Mouse (Mus musculus) intestine, embryonic 15.5 days (tissue): ENCODE results near the gene Snrnp35. TPM values are rescaled to one million over a fixed set of nuclear protein-coding genes. Genes with fewer than 3 reads are reported as not detected.
"Not testable (repeated sequence)": the region's sequence is repeated elsewhere in the genome, so short reads cannot be mapped to it uniquely, and the experiment has no call there.

Experiments
- ATAC-seq: fragments of 200-750 bp; cut with Nextera tagmentation; 2 replicates; pipeline ENCODE4 v1.8.0; 2017; ENCODE audit warnings: moderate TSS enrichment, moderate library complexity
- H3K27ac ChIP-seq: fragments of 300-500 bp; sonication (generic); 2 replicates; pipeline ENCODE4 v1.5.1; 2015; ENCODE audit warnings: mild to moderate bottlenecking, inconsistent platforms
- H3K27me3 ChIP-seq: fragments of 300-500 bp; sonication (generic); replicated peaks from 2 replicates; pipeline ENCODE4 v1.6.1; 2015; ENCODE audit warnings: inconsistent platforms
- H3K36me3 ChIP-seq: fragments of 300-500 bp; sonication (generic); 2 replicates; pipeline ENCODE4 v1.6.1; 2015; ENCODE audit warnings: inconsistent platforms
- H3K4me1 ChIP-seq: fragments of 300-500 bp; sonication (generic); replicated peaks from 2 replicates; pipeline ENCODE4 v1.6.1; 2015; ENCODE audit warnings: inconsistent platforms
- H3K4me2 ChIP-seq: fragments of 300-500 bp; sonication (generic); replicated peaks from 2 replicates; pipeline ENCODE4 v1.6.1; 2015; ENCODE audit warnings: mild to moderate bottlenecking, inconsistent platforms
- H3K4me3 ChIP-seq: fragments of 300-500 bp; sonication (generic); replicated peaks from 2 replicates; pipeline ENCODE4 v1.5.1; 2015; ENCODE audit warnings: inconsistent platforms
- H3K9ac ChIP-seq: fragments of 300-500 bp; sonication (generic); 2 replicates; pipeline ENCODE4 v1.6.1; 2015; ENCODE audit warnings: inconsistent platforms
- H3K9me3 ChIP-seq: fragments of 300-500 bp; sonication (generic); 2 replicates; pipeline ENCODE4 v1.6.1; 2016; ENCODE audit warnings: inconsistent platforms
- WGBS: fragments of 180-500 bp; shearing (Covaris S2); methylation state at CpG from one replicate; pipeline ENCODE4 v1.1.7; 2015; 5-methylcytosine and 5-hydroxymethylcytosine counted together
- polyA plus RNA-seq: library from polyadenylated mRNA; unstranded; fragments of >200 nt; fragmentation: Nextera tagmentation; extraction: Ambion mirVana; gene quantifications from 2 replicates; pipeline ENCODE4 v1.2.1, GENCODE M21; 2015

The Snrnp35 gene
- polyA plus RNA-seq, 1 experiment from 2014 or later: 21.4 TPM

DNA sequence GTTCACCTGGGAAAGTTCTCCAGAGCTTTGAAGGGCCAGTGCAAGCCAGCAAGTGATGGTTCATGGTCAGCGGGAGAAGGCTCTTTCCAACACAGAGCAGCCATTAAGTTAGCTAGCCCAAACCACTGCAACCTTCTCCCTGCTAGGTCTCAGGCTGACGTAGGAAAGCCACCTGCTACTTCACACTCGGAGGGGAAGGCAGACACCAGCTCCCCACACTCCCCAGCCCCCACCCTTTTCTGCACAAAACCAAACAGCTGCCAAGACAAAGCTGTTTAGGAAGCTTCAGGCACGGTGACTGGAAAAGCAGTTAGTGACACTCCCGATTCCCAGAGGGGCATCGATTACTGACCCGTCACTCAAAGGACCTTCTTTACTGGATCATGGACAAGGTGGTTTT, 12.6 kb downstream of the Snrnp35 start:
- no peak for ATAC-seq
- Histone ChIP-seq H3K27me3 (no peaks in the 10 kb centered on the region), H3K4me1 (peaks cover 10% of the 10 kb centered on the region; the same call in 1 of the 2 replicates), H3K4me2 (no peak overlapping the region), H3K4me3 (no peak overlapping the region), H3K9ac (no peak overlapping the region), H3K27ac (no peak overlapping the region), H3K9me3 (no peaks in the 10 kb centered on the region), H3K36me3 (peaks cover 11% of the 10 kb centered on the region; the same call in 1 of the 2 replicates)
- 64% methylated on average over 7 of the region's 7 CpGs for WGBS

- Histone ChIP-seq H3K36me3 (peaks cover 10% of the 10 kb centered on the region; the same call in 1 of the 2 replicates), H3K4me2 (peak overlapping the region; percentile 30; the same call in 1 of the 2 replicates), H3K9me3 (no peaks in the 10 kb centered on the region), H3K4me1 (peaks cover 10% of the 10 kb centered on the region; the same call in 1 of the 2 replicates), H3K27me3 (no peaks in the 10 kb centered on the region), H3K4me3 (peak overlapping the region; percentile 1; the same call in 1 of the 2 replicates), H3K27ac (no peak overlapping the region), H3K9ac (no peak overlapping the region)
- peak; percentile 67 for ATAC-seq
- 43% methylated on average over 15 of the region's 15 CpGs for WGBS
Measured at GRCm38 (mm10) chr5:124496614-124497514, 13.9 kb downstream of the Snrnp35 start.

GRCm38 (mm10) chr5:124498221-124498876, 15.4 kb downstream of the Snrnp35 start:
- no peak for ATAC-seq
- Histone ChIP-seq H3K9ac (no peak overlapping the region), H3K27me3 (no peaks in the 10 kb centered on the region)

DNA sequence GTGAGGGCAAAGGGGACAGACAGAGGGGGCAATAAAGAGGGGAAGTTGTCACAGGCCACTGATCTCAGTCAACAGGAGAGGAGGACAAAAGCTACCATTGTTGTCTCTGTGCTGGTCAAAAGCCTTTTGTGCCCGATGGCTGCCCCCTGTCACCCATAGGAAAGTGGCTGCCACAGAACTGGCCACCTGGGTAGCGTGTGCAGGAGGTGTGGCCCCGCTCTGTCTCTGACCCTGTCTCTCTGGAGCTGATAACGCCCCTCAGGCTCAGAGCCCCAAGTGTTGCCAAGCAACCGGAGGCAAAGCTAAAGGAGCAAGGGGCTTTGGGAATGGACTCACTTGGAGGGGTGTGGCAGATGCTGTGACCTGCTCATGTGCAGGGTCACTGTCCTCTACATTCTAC, 16.1 kb downstream of the Snrnp35 start:
- Histone ChIP-seq H3K4me3 (no peak overlapping the region), H3K27ac (no peak overlapping the region), H3K9me3 (no peaks in the 10 kb centered on the region), H3K36me3 (no peaks in the 10 kb centered on the region; the same call in 1 of the 2 replicates), H3K4me2 (no peak overlapping the region), H3K27me3 (no peaks in the 10 kb centered on the region), H3K4me1 (peaks cover 10% of the 10 kb centered on the region; the same call in 1 of the 2 replicates), H3K9ac (no peak overlapping the region)
- ATAC-seq: no peak
- 55% methylated on average over 5 of the region's 5 CpGs for WGBS

More at GRCm38 (mm10) chr5:124498221-124498876, 15.4 kb downstream of the Snrnp35 start:
- Histone ChIP-seq H3K36me3 (no peaks in the 10 kb centered on the region; the same call in 1 of the 2 replicates), H3K27ac (no peak overlapping the region), H3K4me3 (no peak overlapping the region), H3K4me1 (peaks cover 10% of the 10 kb centered on the region; the same call in 1 of the 2 replicates), H3K4me2 (no peak overlapping the region), H3K9me3 (no peaks in the 10 kb centered on the region)
- WGBS: 78% methylated on average over 9 of the region's 9 CpGs

DNA sequence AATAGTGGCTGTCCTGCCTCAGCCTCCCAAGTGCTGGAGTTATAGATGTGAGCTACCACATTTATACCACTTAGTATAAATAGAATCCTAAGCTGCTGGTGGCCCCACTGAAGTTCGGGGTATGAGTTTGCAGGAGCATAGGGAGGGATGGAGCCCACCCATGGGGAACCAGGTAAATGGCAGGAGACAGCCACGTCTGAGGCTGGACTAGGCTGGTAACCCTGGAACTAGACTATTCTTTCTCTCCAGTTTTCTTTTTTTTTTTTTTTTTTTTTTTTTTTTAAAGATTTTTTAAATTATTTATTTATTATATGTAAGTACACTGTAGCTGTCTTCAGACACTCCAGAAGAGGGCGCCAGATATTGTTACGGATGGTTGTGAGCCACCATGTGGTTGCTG, 17.1 kb downstream of the Snrnp35 start:
- not testable (repeated sequence) for H3K4me3 ChIP-seq, H3K9me3 ChIP-seq, H3K27ac ChIP-seq, H3K36me3 ChIP-seq, H3K4me2 ChIP-seq, ATAC-seq, H3K27me3 ChIP-seq, H3K9ac ChIP-seq
- WGBS: 84% methylated on average over 2 of the region's 4 CpGs
- peaks cover 10% of the 10 kb centered on the region; the same call in 1 of the 2 replicates for H3K4me1 ChIP-seq

- Histone ChIP-seq H3K9me3 (no peaks in the 10 kb centered on the region), H3K4me1 (peaks cover 10% of the 10 kb centered on the region; the same call in 1 of the 2 replicates), H3K4me3 (no peak overlapping the region), H3K27me3 (no peaks in the 10 kb centered on the region), H3K4me2 (no peak overlapping the region), H3K9ac (no peak overlapping the region), H3K36me3 (no peaks in the 10 kb centered on the region), H3K27ac (no peak overlapping the region)
- ATAC-seq: no peak
- 96% methylated on average over 3 of the region's 3 CpGs for WGBS
Measured at GRCm38 (mm10) chr5:124500573-124500972, 17.6 kb downstream of the Snrnp35 start.

DNA sequence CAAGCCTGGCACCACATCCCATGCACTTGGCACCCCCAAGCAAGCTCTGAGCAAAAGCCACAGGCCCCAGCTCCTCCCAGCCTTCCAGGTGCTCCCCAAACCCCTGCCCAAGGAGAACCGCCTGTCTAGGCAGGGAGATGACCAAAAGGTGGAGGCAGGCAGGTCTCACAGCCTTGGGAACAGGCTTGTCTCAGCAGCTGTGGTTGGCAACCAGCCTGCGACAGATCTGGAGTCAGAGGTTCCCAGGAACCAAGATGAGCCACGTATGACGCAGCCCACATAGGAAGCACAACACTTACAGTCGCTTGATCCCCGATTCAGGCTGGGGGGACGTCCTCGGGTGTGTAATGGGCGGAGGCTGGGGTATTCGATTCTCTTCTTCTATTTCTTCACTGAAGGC, 18.6 kb downstream of the Snrnp35 start:
- ATAC-seq: no peak
- no peak overlapping the region for H3K4me3 ChIP-seq
- 88% methylated on average over 10 of the region's 10 CpGs for WGBS
- H3K9me3 ChIP-seq: no peaks in the 10 kb centered on the region
- H3K4me2 ChIP-seq: no peak overlapping the region
- no peaks in the 10 kb centered on the region for H3K36me3 ChIP-seq
- no peak overlapping the region for H3K9ac ChIP-seq
- H3K4me1 ChIP-seq: peaks cover 7% of the 10 kb centered on the region
- no peak overlapping the region for H3K27ac ChIP-seq
- H3K27me3 ChIP-seq: no peaks in the 10 kb centered on the region

DNA sequence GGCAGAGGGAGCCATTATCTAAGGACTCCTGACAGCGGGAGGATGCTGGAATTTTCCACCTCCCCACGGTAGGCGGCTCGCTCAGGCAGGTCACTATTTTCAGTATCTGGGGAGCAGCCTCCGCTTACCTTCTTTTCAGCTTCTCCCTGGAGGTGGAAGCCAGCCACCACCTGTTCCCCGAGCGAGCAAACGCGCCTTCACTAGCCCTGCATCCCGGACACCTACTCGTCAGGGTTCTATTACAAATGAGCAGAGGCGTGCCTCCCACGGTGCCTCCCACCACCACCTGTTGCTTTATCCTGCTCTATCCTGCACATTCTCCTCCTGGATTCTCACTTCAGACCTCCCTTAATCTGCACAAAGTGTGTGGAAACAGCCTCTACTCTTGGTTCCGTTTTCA, 20.8 kb downstream of the Snrnp35 start:
- ATAC-seq: no peak
- 68% methylated on average over 14 of the region's 14 CpGs for WGBS
- H3K27me3 ChIP-seq: no peaks in the 10 kb centered on the region
- H3K9me3 ChIP-seq: no peaks in the 10 kb centered on the region
- H3K36me3 ChIP-seq: no peaks in the 10 kb centered on the region
- H3K9ac ChIP-seq: no peak overlapping the region
- H3K4me3 ChIP-seq: no peak overlapping the region
- no peak overlapping the region for H3K27ac ChIP-seq
- no peak overlapping the region for H3K4me2 ChIP-seq
- peaks cover 10% of the 10 kb centered on the region; the same call in 1 of the 2 replicates for H3K4me1 ChIP-seq

- no peaks in the 10 kb centered on the region for H3K36me3 ChIP-seq
- ATAC-seq: peak; percentile 65
- 58% methylated on average over 4 of the region's 4 CpGs for WGBS
Measured at GRCm38 (mm10) chr5:124505235-124505634, 22.3 kb downstream of the Snrnp35 start.

GRCm38 (mm10) chr5:124506731-124507359, 23.9 kb downstream of the Snrnp35 start:
- WGBS: 29% methylated on average over 10 of the region's 10 CpGs
- H3K27me3 ChIP-seq: no peaks in the 10 kb centered on the region
- H3K9me3 ChIP-seq: no peaks in the 10 kb centered on the region
- ATAC-seq: 0 out of 2 replicates have a peak, but pooled peaks have one; percentile 9
- peaks cover 9% of the 10 kb centered on the region for H3K4me1 ChIP-seq
- H3K4me2 ChIP-seq: no peak overlapping the region
- H3K36me3 ChIP-seq: no peaks in the 10 kb centered on the region
- no peak overlapping the region for H3K4me3 ChIP-seq
- no peak overlapping the region for H3K27ac ChIP-seq
- no peak overlapping the region for H3K9ac ChIP-seq

More at GRCm38 (mm10) chr5:124505235-124505634, 22.3 kb downstream of the Snrnp35 start:
- H3K9ac ChIP-seq: no peak overlapping the region
- no peak overlapping the region for H3K27ac ChIP-seq
- H3K4me2 ChIP-seq: no peak overlapping the region
- H3K4me3 ChIP-seq: no peak overlapping the region
- H3K4me1 ChIP-seq: peaks cover 9% of the 10 kb centered on the region
- H3K9me3 ChIP-seq: no peaks in the 10 kb centered on the region
- H3K27me3 ChIP-seq: no peaks in the 10 kb centered on the region

- Histone ChIP-seq H3K9ac (no peak overlapping the region), H3K4me1 (peaks cover 9% of the 10 kb centered on the region), H3K4me3 (no peak overlapping the region), H3K36me3 (peaks cover 10% of the 10 kb centered on the region; the same call in 1 of the 2 replicates), H3K27ac (no peak overlapping the region), H3K27me3 (no peaks in the 10 kb centered on the region), H3K4me2 (no peak overlapping the region), H3K9me3 (no peaks in the 10 kb centered on the region)
- ATAC-seq: no peak
- WGBS: 82% methylated on average over 6 of the region's 6 CpGs
Measured at GRCm38 (mm10) chr5:124509200-124509599, 26.3 kb downstream of the Snrnp35 start.

DNA sequence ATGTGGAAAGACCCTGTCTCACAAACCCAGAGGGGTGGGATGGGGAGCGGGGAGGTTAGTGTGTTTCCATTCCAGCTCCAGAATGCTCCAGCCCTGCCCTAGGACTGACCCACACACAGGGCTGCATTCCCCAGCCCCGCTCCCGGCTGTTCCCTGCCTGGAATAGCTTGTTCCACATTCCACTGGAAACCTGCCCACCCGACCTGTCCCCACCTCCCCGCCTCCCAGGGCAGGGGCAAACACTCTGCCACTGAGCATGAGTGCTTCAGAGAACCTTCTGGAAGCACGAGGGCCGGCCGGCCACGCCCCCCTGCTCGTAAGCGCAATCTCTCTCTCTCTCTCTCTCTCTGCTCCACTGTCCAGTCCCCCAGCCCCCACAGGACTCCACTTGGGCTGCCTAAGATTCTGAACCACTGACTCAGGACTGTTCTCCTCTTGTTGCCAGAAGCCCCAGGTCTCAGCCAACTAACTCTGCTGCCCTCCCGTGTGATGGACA, 26.9 kb downstream of the Snrnp35 start:
- no peak overlapping the region for H3K4me3 ChIP-seq
- no peaks in the 10 kb centered on the region for H3K9me3 ChIP-seq
- H3K36me3 ChIP-seq: peaks cover 13% of the 10 kb centered on the region; the same call in 1 of the 2 replicates
- H3K9ac ChIP-seq: no peak overlapping the region
- 59% methylated on average over 12 of the region's 12 CpGs for WGBS
- H3K27me3 ChIP-seq: no peaks in the 10 kb centered on the region
- peaks cover 9% of the 10 kb centered on the region for H3K4me1 ChIP-seq
- H3K4me2 ChIP-seq: no peak overlapping the region
- ATAC-seq: no peak
- no peak overlapping the region for H3K27ac ChIP-seq
